Mouse (Mus musculus): ENCODE measurements around the gene Inip. TPM values are rescaled to one million over a fixed set of nuclear protein-coding genes. Genes with fewer than 3 reads are reported as not detected.

Gene Inip
- total RNA-seq, 2 experiments from 2014 or later, result 24.1 to 26.4 TPM

Other genes starting within 250 kb of the Inip start
- 10 to 100 TPM; 28.2 to 29.0 TPM for gene Hsdl2, start 220.0 kb downstream of the Inip start, total RNA-seq (2021)
- gene E130308A19Rik, start 175.4 kb downstream of the Inip start, total RNA-seq (2021), result 10 to 100 TPM; 12.6 to 15.9 TPM
- gene Snx30, start 4.3 kb upstream of the Inip start, total RNA-seq (2021), result 10 to 100 TPM; 44.9 to 46.0 TPM
- gene Slc46a2, start 113.5 kb upstream of the Inip start, total RNA-seq (2021), result not detected
- not detected for gene Mup4, start 159.1 kb upstream of the Inip start, total RNA-seq (2021)
- not detected for gene Mup6, start 162.7 kb upstream of the Inip start, total RNA-seq (2021)

Data from layer of hippocampus, postnatal 36 days (tissue).